Mouse (Mus musculus): ENCODE results near the gene B3galt4. TPM values are rescaled to one million over a fixed set of nuclear protein-coding genes. Genes with fewer than 3 reads are reported as not detected.
A peak's percentile ranks its signal among the peaks of the same experiment; 100 is the strongest.
"Not testable (repeated sequence)": the region's sequence is repeated elsewhere in the genome, so short reads cannot be mapped to it uniquely, and the experiment has no call there.

Gene B3galt4
- polyA plus RNA-seq, 1 experiment from 2014 or later, result 13.1 TPM

DNA sequence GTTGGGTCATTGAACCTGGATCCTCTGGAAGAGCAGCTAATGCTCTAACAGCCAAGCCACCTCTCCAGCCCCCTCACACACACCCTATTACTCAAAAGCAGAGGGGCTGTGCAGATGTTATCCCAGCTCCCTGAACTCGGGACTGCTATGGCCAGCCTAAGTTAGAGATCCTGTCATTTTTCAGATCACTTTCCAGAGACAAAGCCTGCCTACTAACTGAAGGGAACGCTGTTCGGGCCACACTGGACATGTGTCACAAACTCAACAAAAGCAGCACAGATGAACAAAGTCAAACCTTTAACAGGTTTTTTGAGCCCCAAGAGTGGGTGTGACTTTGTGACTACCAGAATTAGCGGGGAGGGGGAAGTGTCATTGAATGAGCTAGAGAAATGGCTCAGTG lies 1.6 kb upstream of the B3galt4 start:
- no peak for ATAC-seq (ENCODE audit: low FRiP score)
- 80% methylated on average over 4 of the region's 4 CpGs for WGBS
- H3K27me3 ChIP-seq (replicated peaks), result no peaks in the 10 kb centered on the region
- peaks cover 31% of the 10 kb centered on the region for H3K36me3 ChIP-seq
- H3K4me1 ChIP-seq, result peaks cover 85% of the 10 kb centered on the region
- H3K9me3 ChIP-seq (replicated peaks), result no peaks in the 10 kb centered on the region
- no peak overlapping the region for H3K27ac ChIP-seq (replicated peaks)
- H3K4me2 ChIP-seq, result no peak overlapping the region
- H3K9ac ChIP-seq (replicated peaks), result peak overlapping the region; percentile 18; the same call in 1 of the 2 replicates
- H3K4me3 ChIP-seq (replicated peaks), result no peak overlapping the region

GRCm38 (mm10) chr17:33952015-33952414 lies 727 bp upstream of the B3galt4 start:
- peaks cover 78% of the 10 kb centered on the region for H3K4me1 ChIP-seq
- not testable (repeated sequence) for H3K9ac ChIP-seq (replicated peaks); ATAC-seq (ENCODE audit: low FRiP score); H3K9me3 ChIP-seq (replicated peaks); H3K27me3 ChIP-seq (replicated peaks)
- H3K27ac ChIP-seq (replicated peaks), result peak overlapping the region; percentile 94; the same call in 1 of the 2 replicates
- peak overlapping the region; percentile 59 for H3K4me3 ChIP-seq (replicated peaks)
- WGBS, result 75% methylated on average over 13 of the region's 13 CpGs
- H3K4me2 ChIP-seq, result peak overlapping the region; percentile 96
- H3K36me3 ChIP-seq, result peaks cover 36% of the 10 kb centered on the region

DNA sequence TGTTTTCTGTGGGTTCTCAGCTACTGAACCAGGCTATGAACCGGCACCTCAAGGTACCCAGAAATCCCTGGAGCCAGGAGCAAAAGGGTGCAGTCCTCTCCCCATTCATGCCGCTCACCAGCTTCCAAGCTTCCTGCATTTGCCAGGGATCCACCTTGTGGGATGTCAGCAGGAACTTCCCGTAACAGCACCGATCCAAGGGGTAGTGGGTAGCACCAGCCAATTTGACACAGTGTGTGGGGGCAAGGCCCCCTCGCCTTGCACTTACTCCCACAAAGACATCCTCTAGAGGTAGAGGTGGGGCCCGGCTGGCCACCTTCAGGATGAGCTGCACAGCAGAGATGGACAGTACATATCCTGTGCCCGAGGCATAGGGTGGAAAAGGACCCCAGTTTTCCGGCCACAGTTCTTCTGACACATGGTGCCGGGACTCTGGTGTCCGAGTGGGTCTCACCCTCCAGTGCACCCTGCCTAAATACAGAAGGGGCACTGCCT lies 1.1 kb downstream of the B3galt4 start:
- Histone ChIP-seq H3K4me1 (peaks cover 70% of the 10 kb centered on the region), H3K27me3 (replicated peaks) (no peaks in the 10 kb centered on the region), H3K4me3 (replicated peaks) (peak overlapping the region; percentile 59), H3K9me3 (replicated peaks) (no peaks in the 10 kb centered on the region), H3K4me2 (peak overlapping the region; percentile 96), H3K9ac (replicated peaks) (peak overlapping the region; percentile 77), H3K36me3 (peaks cover 50% of the 10 kb centered on the region), H3K27ac (replicated peaks) (peak overlapping the region; percentile 94)
- WGBS, result 74% methylated on average over 10 of the region's 10 CpGs
- no peak for ATAC-seq (ENCODE audit: low FRiP score)

- Histone ChIP-seq H3K9ac (replicated peaks) (no peak overlapping the region), H3K9me3 (replicated peaks) (no peaks in the 10 kb centered on the region), H3K27me3 (replicated peaks) (no peaks in the 10 kb centered on the region), H3K36me3 (peaks cover 57% of the 10 kb centered on the region), H3K4me1 (peaks cover 61% of the 10 kb centered on the region), H3K4me3 (replicated peaks) (no peak overlapping the region), H3K4me2 (peak overlapping the region; percentile 96), H3K27ac (replicated peaks) (no peak overlapping the region)
- WGBS, result 89% methylated on average over 19 of the region's 19 CpGs
- no peak for ATAC-seq (ENCODE audit: low FRiP score)
Measured at GRCm38 (mm10) chr17:33948905-33949537, 2.3 kb downstream of the B3galt4 start.

- peaks cover 54% of the 10 kb centered on the region for H3K4me1 ChIP-seq
- no peaks in the 10 kb centered on the region for H3K9me3 ChIP-seq (replicated peaks)
- no peak for ATAC-seq (ENCODE audit: low FRiP score)
- H3K27ac ChIP-seq (replicated peaks), result no peak overlapping the region
- H3K4me2 ChIP-seq, result no peak overlapping the region
- H3K36me3 ChIP-seq, result peaks cover 60% of the 10 kb centered on the region
- WGBS, result 90% methylated on average over 22 of the region's 22 CpGs
- no peaks in the 10 kb centered on the region for H3K27me3 ChIP-seq (replicated peaks)
- no peak overlapping the region for H3K4me3 ChIP-seq (replicated peaks)
- H3K9ac ChIP-seq (replicated peaks), result no peak overlapping the region
Measured at GRCm38 (mm10) chr17:33948090-33948904, 3.0 kb downstream of the B3galt4 start.

DNA sequence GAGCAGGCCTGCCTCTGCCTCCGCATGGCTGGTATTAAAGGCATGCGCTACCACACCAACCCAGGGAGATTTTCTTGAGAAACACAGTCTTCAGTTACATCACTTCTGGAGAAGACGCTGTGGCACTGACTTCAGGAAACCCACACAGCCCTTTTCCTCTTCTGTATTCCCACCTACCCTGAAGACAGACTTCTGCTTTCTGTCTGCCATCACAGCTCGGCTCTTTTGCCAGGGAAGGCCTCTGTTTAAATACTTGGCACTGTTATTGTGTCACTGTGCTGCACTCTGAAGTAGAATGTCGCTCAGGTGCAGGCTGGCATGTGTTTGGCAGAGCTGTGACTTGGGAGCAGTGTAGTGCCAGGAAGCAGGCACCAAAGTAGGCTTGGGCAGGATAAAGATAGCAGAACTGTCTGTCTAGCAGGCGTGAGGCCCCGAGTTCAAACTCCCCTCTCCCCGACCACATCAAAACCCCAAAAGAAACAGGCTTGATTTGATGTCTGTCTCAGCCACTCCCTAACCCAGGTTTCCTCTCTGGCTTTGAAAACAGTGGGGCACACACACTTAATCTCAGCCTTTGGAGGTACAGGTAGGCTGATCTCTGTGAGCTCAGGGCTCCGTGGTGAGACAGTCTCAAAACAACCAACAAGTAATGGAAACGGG lies 3.7 kb downstream of the B3galt4 start:
- H3K27me3 ChIP-seq (replicated peaks), result no peaks in the 10 kb centered on the region
- no peak overlapping the region for H3K4me2 ChIP-seq
- no peak overlapping the region for H3K4me3 ChIP-seq (replicated peaks)
- WGBS, result 92% methylated on average over 10 of the region's 10 CpGs
- no peak overlapping the region for H3K9ac ChIP-seq (replicated peaks)
- no peaks in the 10 kb centered on the region for H3K9me3 ChIP-seq (replicated peaks)
- ATAC-seq (ENCODE audit: low FRiP score), result no peak
- H3K27ac ChIP-seq (replicated peaks), result no peak overlapping the region
- peaks cover 47% of the 10 kb centered on the region for H3K4me1 ChIP-seq
- peaks cover 58% of the 10 kb centered on the region for H3K36me3 ChIP-seq

- no peak for ATAC-seq (ENCODE audit: low FRiP score)
- Histone ChIP-seq H3K9ac (replicated peaks) (no peak overlapping the region), H3K27me3 (replicated peaks) (no peaks in the 10 kb centered on the region), H3K4me1 (peaks cover 34% of the 10 kb centered on the region), H3K4me3 (replicated peaks) (no peak overlapping the region), H3K36me3 (peaks cover 46% of the 10 kb centered on the region), H3K4me2 (no peak overlapping the region), H3K9me3 (replicated peaks) (no peaks in the 10 kb centered on the region), H3K27ac (replicated peaks) (no peak overlapping the region)
- 94% methylated on average over 15 of the region's 15 CpGs for WGBS
Measured at GRCm38 (mm10) chr17:33943454-33943853, 7.8 kb downstream of the B3galt4 start.

GRCm38 (mm10) chr17:33941381-33941780 lies 9.9 kb downstream of the B3galt4 start:
- Histone ChIP-seq H3K9ac (replicated peaks) (peak overlapping the region; percentile 88), H3K9me3 (replicated peaks) (no peaks in the 10 kb centered on the region), H3K4me3 (replicated peaks) (peak overlapping the region; percentile 91), H3K36me3 (peaks cover 50% of the 10 kb centered on the region), H3K4me1 (peaks cover 26% of the 10 kb centered on the region), H3K4me2 (peak overlapping the region; percentile 96), H3K27ac (replicated peaks) (no peak overlapping the region), H3K27me3 (replicated peaks) (no peaks in the 10 kb centered on the region)
- no peak for ATAC-seq (ENCODE audit: low FRiP score)
- WGBS, result 57% methylated on average over 19 of the region's 19 CpGs

DNA sequence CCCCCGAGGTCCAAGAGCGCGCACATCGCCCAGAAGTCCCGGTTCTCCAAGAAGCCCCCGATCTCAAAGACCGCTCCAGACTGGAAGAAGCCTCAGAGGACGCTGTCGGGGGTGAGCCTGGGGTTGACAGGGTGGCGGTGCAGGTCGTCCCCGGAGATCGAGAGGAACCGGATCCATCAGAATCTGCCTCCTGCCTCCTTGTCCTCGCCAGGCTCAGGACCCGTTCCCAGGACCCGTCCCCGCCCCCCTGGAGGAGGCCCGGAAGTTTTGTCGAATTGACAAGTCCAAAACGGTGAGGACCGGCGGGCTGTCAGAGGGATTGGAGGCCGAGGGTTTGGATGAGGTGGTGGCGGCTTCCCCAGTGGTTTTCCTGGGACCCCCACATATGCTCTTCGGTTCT lies 10.3 kb downstream of the B3galt4 start:
- 0 out of 2 replicates have a peak overlapping the region, but pooled peaks have one; percentile 61 for H3K27ac ChIP-seq (replicated peaks)
- peak; percentile 12; the same call in 1 of the 2 replicates for ATAC-seq (ENCODE audit: low FRiP score)
- H3K4me3 ChIP-seq (replicated peaks), result peak overlapping the region; percentile 91
- peaks cover 26% of the 10 kb centered on the region for H3K4me1 ChIP-seq
- peak overlapping the region; percentile 96 for H3K4me2 ChIP-seq
- peaks cover 46% of the 10 kb centered on the region for H3K36me3 ChIP-seq
- peak overlapping the region; percentile 88 for H3K9ac ChIP-seq (replicated peaks)
- H3K9me3 ChIP-seq (replicated peaks), result no peaks in the 10 kb centered on the region
- no peaks in the 10 kb centered on the region for H3K27me3 ChIP-seq (replicated peaks)
- 3% methylated on average over 26 of the region's 26 CpGs for WGBS

- Histone ChIP-seq H3K27ac (replicated peaks) (peak within 1 kb of the TSS; percentile 61), H3K4me2 (peak within 1 kb of the TSS; percentile 96)
Measured at GRCm38 (mm10) chr17:33940206-33940805, 11.0 kb downstream of the B3galt4 start, which contains the start of the genes Pfdn6 and Wdr46. Gene Pfdn6 (minus strand): TSS chr17:33940343. Gene Wdr46 (plus strand): TSS chr17:33940660.

GRCm38 (mm10) chr17:33938783-33939182 lies 12.5 kb downstream of the B3galt4 start:
- H3K4me2 ChIP-seq, result peak overlapping the region; percentile 96; the same call in 1 of the 2 replicates
- H3K4me1 ChIP-seq, result peaks cover 26% of the 10 kb centered on the region
- peaks cover 46% of the 10 kb centered on the region for H3K36me3 ChIP-seq
- no peak overlapping the region for H3K27ac ChIP-seq (replicated peaks)
- no peaks in the 10 kb centered on the region for H3K27me3 ChIP-seq (replicated peaks)
- H3K9me3 ChIP-seq (replicated peaks), result no peaks in the 10 kb centered on the region
- no peak for ATAC-seq (ENCODE audit: low FRiP score)
- WGBS, result 73% methylated on average over 11 of the region's 11 CpGs
- no peak overlapping the region for H3K9ac ChIP-seq (replicated peaks)
- H3K4me3 ChIP-seq (replicated peaks), result peak overlapping the region; percentile 91

More at GRCm38 (mm10) chr17:33940206-33940805, 11.0 kb downstream of the B3galt4 start, which contains the start of the genes Pfdn6 and Wdr46:
- ATAC-seq (ENCODE audit: low FRiP score), result peak; percentile 91
- under 1% methylated on average over 36 of the region's 36 CpGs for WGBS
- H3K4me1 ChIP-seq, result peaks cover 26% of the 10 kb centered on the region
- peak within 1 kb of the TSS; percentile 91 for H3K4me3 ChIP-seq (replicated peaks)
- no peaks in the 10 kb centered on the region for H3K27me3 ChIP-seq (replicated peaks)
- H3K9ac ChIP-seq (replicated peaks), result peak within 1 kb of the TSS; percentile 88
- H3K9me3 ChIP-seq (replicated peaks), result no peaks in the 10 kb centered on the region
- H3K36me3 ChIP-seq, result peaks cover 45% of the 10 kb centered on the region

Measured in neural tube, embryonic 15.5 days (tissue).